Mouse (Mus musculus): ENCODE measurements around the gene Glis3.

DNA sequence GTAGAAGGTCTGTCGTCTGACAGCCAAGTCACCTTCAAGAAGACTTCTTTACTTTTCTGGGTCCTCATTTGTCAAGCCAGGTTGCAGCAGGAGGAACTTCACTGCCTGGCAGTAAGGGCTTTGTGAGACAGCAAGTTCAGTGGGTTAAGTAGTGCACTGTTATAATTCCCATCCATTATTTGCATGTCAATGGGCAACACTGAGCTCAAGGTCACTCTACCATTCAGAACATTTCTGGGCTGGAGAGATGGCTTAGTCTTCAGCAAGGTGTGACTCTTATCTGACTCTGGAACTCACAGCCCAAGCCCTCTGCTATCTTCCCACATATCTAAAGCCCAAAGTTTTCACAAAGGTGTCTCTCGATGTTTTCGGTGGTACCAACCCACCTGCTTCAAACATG, 44.9 kb downstream of the Glis3 start:
- no peak for TF ChIP-seq GATA1 (IDR thresholded peaks at IDR 0.05; ENCODE audit: borderline replicate concordance, low read length)
- no peak for TF ChIP-seq FLI1 (IDR thresholded peaks at IDR 0.05; ENCODE audit: low read length)
